Mouse (Mus musculus) embryonic facial prominence, embryonic 14.5 days (tissue): ENCODE data around the gene Spdye4a. TPM values are rescaled to one million over a fixed set of nuclear protein-coding genes. Genes with fewer than 3 reads are reported as not detected.

Source experiments
- ATAC-seq: fragments of 200-750 bp; cut with Nextera tagmentation; 2 replicates; pipeline ENCODE4 v1.8.0; 2017; ENCODE audit warnings: low read depth, moderate number of reproducible peaks, moderate TSS enrichment
- DNase-seq: peaks from one replicate; pipeline ENCODE4 v3.0.0-alpha.2; 2015; ENCODE audit warnings: low spot score
- H3K27ac ChIP-seq: fragments of 300-500 bp; sonication (generic); replicated peaks from 2 replicates; pipeline ENCODE4 v1.5.1; 2014; ENCODE audit warnings: low read depth, mild to moderate bottlenecking, low read length, moderate library complexity
- H3K27me3 ChIP-seq: fragments of 300-500 bp; sonication (generic); replicated peaks from 2 replicates; pipeline ENCODE4 v1.6.1; 2014; ENCODE audit warnings: low read length; ENCODE audit not compliant: control insufficient read depth, insufficient read depth
- H3K36me3 ChIP-seq: fragments of 300-500 bp; sonication (generic); 2 replicates; pipeline ENCODE4 v1.6.1; 2014; ENCODE audit warnings: low read length, mixed read lengths; ENCODE audit not compliant: control insufficient read depth, insufficient read depth
- H3K4me1 ChIP-seq: fragments of 300-500 bp; sonication (generic); 2 replicates; pipeline ENCODE4 v1.6.1; 2014; ENCODE audit warnings: antibody characterized with exemption, low read length; ENCODE audit not compliant: control insufficient read depth, insufficient read depth
- H3K4me2 ChIP-seq: fragments of 300-500 bp; sonication (generic); 2 replicates; pipeline ENCODE4 v1.6.1; 2014; ENCODE audit warnings: low read depth, mild to moderate bottlenecking, low read length, moderate library complexity, mixed read lengths
- H3K4me3 ChIP-seq: fragments of 300-500 bp; sonication (generic); 2 replicates; pipeline ENCODE4 v1.5.1; 2014; ENCODE audit warnings: low read depth, mild to moderate bottlenecking, low read length
- H3K9ac ChIP-seq: fragments of 300-500 bp; sonication (generic); 2 replicates; pipeline ENCODE4 v1.6.1; 2014; ENCODE audit warnings: low read depth, mild to moderate bottlenecking, low read length, moderate library complexity, mixed read lengths
- H3K9me3 ChIP-seq: fragments of 300-500 bp; sonication (generic); 2 replicates; pipeline ENCODE4 v1.6.1; 2016; ENCODE audit warnings: low read length; ENCODE audit not compliant: control insufficient read depth
- WGBS: fragments of 180-500 bp; shearing (Covaris S2); extraction: QIAGEN DNeasy Blood & Tissue Kit; methylation state at CpG from one replicate; pipeline ENCODE4 v1.1.7; 2014; 5-methylcytosine and 5-hydroxymethylcytosine counted together
- polyA plus RNA-seq: library from polyadenylated mRNA; unstranded; fragments of >200 nt; fragmentation: Nextera tagmentation; extraction: Ambion mirVana; gene quantifications from 2 replicates; pipeline ENCODE4 v1.2.1, GENCODE M21; 2014

Spdye4a gene
- polyA plus RNA-seq, 1 experiment from 2014 or later: not detected

DNA sequence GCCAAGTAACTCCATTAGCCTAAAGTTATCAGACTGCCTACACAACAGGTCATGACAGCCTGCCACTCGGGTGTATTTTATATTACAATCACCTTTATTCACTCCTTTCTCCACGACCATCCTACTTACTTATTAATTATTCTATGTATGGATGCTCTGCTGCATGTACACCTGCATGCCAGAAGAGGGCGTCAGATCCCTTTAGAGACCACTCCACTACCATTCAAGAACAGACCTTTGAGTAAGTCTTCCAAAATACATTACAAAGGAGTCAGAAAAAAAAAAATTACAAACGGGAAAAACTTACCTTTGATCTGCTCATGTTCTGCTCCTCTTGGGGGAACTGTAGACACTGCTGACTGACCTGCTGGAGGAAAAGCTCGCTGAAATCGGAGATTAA lies 47.5 kb downstream of the Spdye4a start:
- DNase-seq (peak; percentile 42), ATAC-seq (no peak)
- Histone ChIP-seq H3K4me1 (peaks cover 12% of the 10 kb centered on the region; the same call in 1 of the 2 replicates), H3K4me2 (peak overlapping the region; percentile 85), H3K9me3 (peaks cover 7% of the 10 kb centered on the region; the same call in 1 of the 2 replicates), H3K9ac (peak overlapping the region; percentile 94), H3K4me3 (peak overlapping the region; percentile 85; the same call in 1 of the 2 replicates), H3K27ac (no peak overlapping the region), H3K36me3 (peaks cover 45% of the 10 kb centered on the region), H3K27me3 (no peaks in the 10 kb centered on the region)
- 40% methylated on average over 6 of the region's 6 CpGs for WGBS

DNA sequence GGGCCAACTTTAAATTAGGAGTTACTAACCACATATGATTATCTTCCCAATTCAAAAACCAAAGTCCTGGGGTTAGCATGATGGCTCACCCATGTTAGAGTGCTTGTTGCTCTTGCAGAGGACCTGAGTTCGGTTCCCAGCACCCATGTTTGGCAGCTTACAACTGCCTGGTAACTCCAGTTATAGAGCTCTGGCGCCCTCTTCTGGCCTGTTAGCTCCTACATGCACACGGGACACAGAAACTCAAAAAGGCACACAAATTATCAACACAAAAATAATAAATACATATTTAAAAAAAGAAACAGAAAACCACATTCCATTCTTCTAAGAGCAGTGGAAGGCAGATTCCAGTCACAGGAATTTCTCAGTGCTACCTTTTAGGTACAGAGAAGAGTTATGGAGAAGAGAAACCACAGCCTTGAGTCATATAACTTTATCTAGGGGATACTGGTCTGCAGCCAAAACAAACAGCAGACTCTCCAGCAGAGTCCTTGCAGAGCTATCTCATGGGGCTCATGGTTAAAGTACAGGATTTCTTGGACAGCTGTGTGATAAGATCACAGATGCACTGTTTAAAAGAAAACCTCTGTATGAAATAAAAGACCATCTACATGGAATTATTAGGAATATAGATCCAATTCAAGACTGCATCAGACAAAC lies 49.0 kb downstream of the Spdye4a start:
- H3K4me2 ChIP-seq: no peak overlapping the region
- 92% methylated on average over 3 of the region's 3 CpGs for WGBS
- DNase-seq: no peak
- ATAC-seq: no peak
- H3K27ac ChIP-seq: no peak overlapping the region
- H3K9ac ChIP-seq: no peak overlapping the region
- no peak overlapping the region for H3K4me3 ChIP-seq
- no peaks in the 10 kb centered on the region for H3K27me3 ChIP-seq
- H3K4me1 ChIP-seq: peaks cover 12% of the 10 kb centered on the region; the same call in 1 of the 2 replicates
- peaks cover 60% of the 10 kb centered on the region for H3K36me3 ChIP-seq
- peaks cover 21% of the 10 kb centered on the region; the same call in 1 of the 2 replicates for H3K9me3 ChIP-seq

DNA sequence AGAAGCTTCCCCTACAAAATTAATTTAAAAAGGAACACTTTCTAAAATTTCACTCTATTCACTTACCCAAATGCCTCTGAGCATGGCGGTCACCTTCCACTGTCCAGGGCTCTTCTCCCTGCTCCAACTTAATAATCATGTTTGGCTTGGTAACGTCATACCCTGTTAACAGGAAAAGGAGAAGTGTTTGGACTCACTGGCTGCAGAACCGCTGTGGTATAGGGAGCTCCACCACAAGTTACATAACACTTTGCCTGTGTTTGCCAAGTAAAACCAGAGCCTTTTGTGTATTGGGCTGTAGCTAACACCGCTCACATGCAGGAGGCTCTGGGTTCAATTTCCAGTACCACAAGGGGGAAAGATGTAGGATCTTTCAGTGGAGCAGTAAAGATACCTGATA lies 50.7 kb downstream of the Spdye4a start:
- H3K4me3 ChIP-seq: no peak overlapping the region
- no peak overlapping the region for H3K27ac ChIP-seq
- no peaks in the 10 kb centered on the region for H3K27me3 ChIP-seq
- no peak overlapping the region for H3K9ac ChIP-seq
- peaks cover 75% of the 10 kb centered on the region for H3K36me3 ChIP-seq
- peaks cover 12% of the 10 kb centered on the region; the same call in 1 of the 2 replicates for H3K4me1 ChIP-seq
- WGBS: 86% methylated on average over 4 of the region's 4 CpGs
- ATAC-seq (no peak), DNase-seq (no peak)
- H3K4me2 ChIP-seq: no peak overlapping the region
- H3K9me3 ChIP-seq: peaks cover 23% of the 10 kb centered on the region; the same call in 1 of the 2 replicates

Other genes starting within 250 kb of the Spdye4a start
- gene Rnf216, start 113.9 kb downstream of the Spdye4a start, polyA plus RNA-seq: 33.1 and 34.0 TPM in 2 replicates
- gene Olfr718-ps1, start 79.3 kb downstream of the Spdye4a start, polyA plus RNA-seq: 0.07 TPM in 1 of 2 replicates, not detected in the other
- 7.6 and 8.2 TPM in 2 replicates for gene Rbak, start 46.1 kb downstream of the Spdye4a start, polyA plus RNA-seq
- not detected in 2 replicates for gene Spdye4b, start 45.9 kb downstream of the Spdye4a start, polyA plus RNA-seq
- gene Zfp12, start 8.3 kb upstream of the Spdye4a start, polyA plus RNA-seq: 16.1 and 16.6 TPM in 2 replicates
- 1.4 and 2.1 TPM in 2 replicates for gene Zfp316, start 43.1 kb upstream of the Spdye4a start, polyA plus RNA-seq
- 0.17 and 0.46 TPM in 2 replicates for gene Zfp853, start 66.7 kb upstream of the Spdye4a start, polyA plus RNA-seq
- gene E130309D02Rik, start 88.5 kb upstream of the Spdye4a start, polyA plus RNA-seq: 22.6 and 26.1 TPM in 2 replicates
- 68.3 and 74.7 TPM in 2 replicates for gene Zdhhc4, start 102.4 kb upstream of the Spdye4a start, polyA plus RNA-seq
- 0.51 and 0.87 TPM in 2 replicates for gene Grid2ip, start 130.4 kb upstream of the Spdye4a start, polyA plus RNA-seq
- gene Kdelr2, start 176.9 kb upstream of the Spdye4a start, polyA plus RNA-seq: 477 and 497 TPM in 2 replicates
- 7.6 and 8.5 TPM in 2 replicates for gene Daglb, start 237.7 kb upstream of the Spdye4a start, polyA plus RNA-seq